Mouse (Mus musculus) fibroblast of lung, adult 2 months (primary cell): Measurements from ENCODE around the gene Akap2.
A peak's percentile ranks its signal among the peaks of the same experiment; 100 is the strongest.

Experiments used
- DNase-seq: peaks from one replicate; pipeline ENCODE4 v3.0.0-alpha.2; 2011; ENCODE audit warnings: low read depth

The Akap2 gene

DNA sequence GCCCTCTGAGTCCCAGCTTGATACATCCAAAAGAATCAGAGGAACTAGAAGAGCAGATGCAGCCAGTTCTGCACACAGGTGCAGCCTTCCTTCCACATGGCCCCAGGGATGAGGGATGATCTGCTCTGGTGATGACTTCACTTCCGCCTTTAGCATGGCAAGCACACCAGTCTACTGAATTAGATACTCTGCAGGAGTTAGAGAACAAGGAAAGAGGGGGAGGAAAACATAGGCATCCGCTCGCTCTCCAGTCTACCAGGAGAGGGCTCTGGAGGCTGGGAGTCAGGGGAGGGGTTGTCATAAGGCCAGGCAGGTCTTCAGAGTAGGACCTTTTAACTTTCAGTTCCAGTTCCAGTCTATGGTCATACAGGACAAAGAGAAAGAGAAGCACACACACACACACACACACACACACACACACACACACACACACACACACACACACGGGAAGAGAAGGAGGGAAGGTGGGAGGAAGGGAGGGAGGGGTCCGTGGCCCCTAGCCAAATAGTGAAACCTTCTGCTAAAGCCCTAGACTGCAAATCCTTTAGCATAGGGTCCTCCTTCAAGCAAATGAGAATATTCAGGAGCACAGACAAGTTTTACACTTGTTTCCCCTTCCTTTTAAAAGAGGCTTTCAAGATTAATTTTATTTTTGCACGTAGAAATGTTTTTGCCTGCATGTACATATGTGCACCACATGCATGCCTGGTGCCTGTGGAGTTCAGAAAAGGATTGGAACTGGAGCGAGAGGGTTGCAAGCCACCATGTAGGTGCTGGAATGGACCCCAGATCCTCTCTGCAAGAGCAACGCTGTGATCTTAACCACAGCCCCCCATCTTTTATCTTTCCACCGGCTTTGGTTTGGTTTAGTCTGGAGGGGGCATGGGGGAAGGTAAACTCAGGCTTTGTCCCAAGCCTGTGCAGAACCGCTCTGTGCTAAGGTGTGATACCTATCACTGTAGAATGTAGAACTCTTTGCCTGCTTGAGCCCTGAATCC lies 197.0 kb downstream of the Akap2 start:
- DNase-seq, result no peak

DNA sequence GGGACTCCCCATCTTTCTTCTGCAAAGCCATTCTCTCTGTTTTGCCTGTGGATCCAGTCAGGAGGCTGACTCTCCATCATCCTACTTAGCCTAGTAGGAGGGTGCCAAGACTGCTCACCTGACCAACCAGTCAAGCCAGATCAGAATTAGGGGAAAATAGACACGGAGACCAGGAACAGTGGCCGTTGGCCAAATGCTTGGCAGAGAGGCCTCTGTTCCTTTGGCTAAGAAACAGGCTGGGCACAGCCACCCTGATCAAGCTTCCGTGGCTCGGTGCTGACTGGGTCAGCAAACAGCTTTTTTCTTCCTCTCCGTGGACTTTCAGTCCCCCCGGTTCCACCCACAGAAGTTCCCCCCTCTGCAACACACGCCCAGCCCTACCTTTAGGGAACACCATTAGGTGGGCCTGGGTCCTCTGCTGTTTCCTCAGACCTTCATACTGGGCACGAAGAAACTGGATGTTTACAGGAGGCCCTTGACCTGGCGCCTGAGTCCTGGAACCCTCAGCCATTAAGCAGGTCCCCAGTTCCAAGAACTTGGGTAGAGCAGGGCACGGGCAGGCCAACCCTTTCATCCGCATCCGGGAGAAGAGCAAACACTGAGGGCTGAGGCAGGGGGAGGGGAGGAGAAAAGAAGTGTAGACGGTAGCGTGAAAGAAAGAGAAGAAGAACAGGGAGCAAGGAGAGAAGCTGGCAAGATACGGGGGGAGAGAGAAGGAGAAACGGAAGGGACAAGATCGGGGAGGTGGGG lies 197.9 kb downstream of the Akap2 start:
- peak; percentile 36 for DNase-seq

DNA sequence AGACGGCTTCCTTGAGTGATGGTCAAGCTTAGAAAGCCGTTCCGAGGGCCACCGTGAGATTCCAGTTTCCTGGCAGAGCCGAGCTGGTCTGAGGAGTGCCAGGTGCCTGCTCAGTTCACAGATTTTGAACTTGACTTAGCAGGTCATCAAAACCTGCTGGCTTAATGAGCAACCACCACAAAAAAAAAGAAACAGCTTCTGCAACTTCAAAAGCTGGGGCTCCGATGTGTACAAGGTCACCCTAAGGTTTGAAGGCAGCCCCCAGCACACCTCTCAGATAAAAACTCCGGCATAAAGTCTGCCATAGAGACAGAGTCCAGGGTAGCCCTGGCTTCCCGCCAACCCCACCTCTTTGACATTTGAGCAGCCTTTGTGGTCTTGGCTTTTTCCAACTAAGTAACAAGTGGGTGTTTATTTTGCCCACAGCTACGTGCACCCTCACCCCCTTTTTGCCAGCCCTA lies 198.8 kb downstream of the Akap2 start, which contains the start of gene D630039A03Rik:
TSS of gene D630039A03Rik (minus strand) at position 97 of the 461 bp plus-strand sequence.
- peak; percentile 18 for DNase-seq

DNA sequence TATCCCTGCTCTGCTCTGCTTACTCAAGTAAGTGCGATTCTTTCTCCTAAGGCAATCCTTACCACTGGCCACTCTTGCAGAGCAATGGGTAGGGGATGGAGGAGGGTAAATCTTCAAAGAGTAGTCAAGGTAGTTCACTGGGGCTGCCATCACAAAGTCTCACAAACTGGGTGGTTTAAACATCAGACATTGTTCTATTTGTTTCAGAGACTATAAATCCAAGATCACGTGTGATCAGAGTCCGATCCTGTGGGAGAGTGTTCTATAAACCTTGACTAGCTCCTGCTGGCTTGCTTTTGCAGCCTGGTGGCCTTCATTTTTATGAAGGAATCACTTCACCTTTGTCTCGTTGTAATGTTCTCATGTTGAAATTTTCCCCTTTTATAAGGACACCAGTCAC lies 199.3 kb downstream of the Akap2 start:
- DNase-seq, result no peak

DNA sequence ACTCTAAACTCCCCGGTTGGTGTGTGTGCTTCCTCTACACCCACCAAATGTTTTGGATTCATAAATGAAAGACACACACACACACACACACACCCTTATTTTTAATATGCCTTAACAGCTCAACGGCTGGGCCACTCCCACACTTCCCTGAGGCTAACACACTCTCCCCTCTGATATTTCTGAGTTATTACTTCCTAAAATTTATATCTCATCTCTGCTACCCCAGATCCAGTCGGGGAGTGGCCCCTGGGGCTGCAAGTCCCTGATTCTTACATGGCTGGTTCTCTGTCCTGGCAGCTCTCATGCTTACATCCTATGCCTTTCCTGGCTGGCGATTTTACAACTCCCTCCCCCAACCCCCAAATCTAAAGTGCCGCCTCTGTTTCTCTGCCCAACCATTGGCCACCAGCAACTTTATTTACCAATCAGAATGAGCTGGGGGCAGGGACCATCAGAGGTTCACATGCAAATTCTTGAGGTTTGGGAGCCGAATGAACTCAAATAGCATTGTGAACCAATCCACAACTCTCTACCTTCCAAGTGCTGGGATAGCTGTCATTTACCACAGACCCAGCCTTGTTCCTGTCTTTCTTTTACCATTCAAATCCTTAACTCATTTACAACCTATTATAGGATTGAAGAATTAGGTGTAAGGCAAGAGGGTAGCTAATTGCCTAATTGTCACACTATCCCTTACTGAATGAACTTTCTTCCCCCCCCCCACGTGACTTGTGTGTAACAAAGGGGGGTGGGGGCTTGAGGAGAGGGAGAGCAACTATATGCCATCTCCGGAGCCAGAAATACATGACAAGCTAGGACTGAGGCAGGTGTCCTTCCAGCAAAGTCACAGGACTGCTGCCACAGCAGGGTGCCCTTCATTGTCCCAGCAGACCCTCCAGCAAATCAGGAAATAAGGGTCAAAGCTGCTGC lies 202.3 kb downstream of the Akap2 start:
- DNase-seq, result no peak

DNA sequence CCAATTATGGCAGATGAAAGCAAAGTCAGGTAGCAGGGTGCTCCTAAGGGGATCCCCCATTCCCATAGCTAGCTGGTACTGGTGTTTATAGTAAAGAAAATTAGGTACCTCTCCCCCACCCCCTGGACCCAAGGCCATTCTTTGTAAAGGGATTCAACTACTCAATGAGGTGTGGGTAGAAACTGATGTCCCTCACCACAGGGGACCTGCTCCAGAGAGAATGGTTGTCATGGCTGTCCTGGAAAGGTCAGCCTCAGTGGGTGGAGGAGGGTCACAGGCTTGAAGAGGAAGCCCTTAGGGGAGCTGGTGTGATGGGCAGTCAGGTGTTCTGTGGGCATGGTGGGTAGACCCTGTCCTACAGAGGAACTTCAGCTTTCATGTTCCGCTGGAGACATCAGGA lies 203.1 kb downstream of the Akap2 start:
- DNase-seq, result no peak

DNA sequence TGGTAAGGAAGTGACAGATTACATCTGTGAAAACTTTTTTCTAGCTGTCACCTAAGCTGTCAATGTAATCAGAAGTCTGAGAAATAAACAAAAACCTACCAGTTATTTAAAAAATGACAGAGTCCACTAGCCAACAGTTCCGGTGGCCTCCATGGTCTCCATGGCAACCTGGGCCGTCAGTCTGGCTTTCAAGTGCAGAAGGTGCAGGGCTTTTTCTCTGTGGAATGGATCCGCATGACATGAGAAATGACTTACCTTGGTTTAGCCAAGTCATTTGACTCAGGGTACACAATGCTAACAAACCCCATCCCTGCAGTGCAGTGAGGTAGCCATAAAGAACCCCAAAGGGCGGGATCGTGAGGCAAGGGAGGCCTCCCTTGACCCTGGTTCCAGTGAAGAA lies 204.7 kb downstream of the Akap2 start:
- no peak for DNase-seq

DNA sequence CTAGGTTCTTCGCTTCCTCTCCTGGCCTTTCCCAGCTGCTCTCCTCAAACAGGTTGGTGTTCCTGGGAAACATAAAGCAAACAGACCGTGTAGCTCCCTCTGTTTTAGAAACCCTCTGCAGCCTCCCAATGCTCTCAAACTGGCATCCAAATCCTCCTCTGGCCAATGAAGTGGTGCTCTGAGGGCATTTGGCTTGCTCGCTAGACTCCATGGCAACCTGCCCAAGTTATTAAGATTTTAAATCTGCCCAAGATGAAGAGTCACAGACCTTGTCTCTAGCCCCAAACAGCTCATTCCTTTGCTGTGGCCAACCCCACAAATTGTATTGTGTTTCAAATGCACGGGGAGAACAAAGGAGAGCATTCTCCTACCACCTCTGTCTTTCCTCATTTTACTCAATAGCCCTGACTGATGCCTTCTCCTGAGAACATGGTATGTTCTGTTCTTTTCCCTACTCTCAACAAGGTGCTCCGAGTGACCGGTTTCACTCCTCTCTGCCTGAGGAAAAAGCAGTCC lies 207.2 kb downstream of the Akap2 start:
- no peak for DNase-seq

DNA sequence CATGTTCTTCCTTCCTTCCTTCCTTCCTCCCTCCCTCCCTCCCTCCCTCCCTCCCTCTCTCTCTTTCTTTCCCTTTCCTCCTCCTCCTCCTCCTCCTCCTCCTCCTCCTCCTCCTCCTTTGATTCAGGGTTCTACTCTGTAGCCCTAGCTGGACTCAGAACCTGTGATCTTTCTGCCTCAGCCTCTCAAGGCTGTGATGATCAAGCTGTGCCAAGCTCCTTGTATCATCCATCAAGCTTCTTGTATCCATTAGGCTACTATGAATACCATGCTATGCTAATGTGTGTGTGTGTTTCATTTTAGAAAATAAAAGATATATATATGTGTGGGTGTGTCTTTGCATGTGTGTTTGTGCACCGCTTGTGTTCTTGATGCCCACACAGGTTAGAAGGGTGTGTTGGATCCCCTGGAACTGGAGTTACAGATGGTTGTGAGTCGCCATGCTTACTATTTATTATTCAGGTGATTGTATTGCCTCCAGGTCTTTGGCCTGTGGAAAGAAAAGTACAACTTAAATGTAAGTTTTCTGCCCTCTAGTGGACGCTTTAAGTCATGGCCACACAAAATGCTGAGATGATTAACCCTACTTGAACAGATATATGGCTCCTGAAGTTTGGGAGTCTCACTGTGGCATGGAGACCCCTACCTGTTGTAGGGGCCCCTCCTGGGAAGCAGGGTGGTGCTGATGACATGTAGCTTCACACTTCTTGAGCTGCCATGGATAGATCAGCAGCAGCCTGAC lies 210.2 kb downstream of the Akap2 start:
- DNase-seq, result no peak

DNA sequence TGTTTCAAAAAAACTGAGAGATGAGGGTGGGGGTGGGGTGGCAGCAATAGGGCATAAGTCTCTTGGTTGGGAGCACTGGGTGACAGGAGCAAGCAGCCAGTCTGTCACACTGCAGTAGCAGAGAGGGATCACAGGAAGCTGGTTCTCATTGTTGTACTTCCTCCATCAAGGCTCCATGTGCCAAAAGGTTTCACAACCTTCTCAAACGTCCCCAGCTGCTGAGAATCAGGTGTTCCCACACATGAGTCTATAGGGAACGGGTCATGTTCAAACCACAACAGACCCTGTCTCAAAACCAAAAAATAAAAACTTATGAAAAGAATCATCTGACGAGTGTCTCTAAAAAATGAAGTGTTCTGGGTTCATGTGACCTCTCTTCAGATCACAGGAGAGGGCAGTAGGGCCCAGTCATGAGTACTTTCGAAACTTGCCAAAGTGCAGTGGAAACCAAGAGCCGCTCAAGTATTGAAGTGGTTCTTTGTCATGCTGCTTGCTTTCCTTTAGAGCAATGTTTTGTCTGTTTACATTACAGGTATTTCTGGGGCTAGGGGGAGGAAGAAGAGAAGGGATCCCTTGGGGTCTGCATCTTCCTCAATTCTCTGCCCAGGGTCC lies 213.2 kb downstream of the Akap2 start:
- DNase-seq, result no peak

DNA sequence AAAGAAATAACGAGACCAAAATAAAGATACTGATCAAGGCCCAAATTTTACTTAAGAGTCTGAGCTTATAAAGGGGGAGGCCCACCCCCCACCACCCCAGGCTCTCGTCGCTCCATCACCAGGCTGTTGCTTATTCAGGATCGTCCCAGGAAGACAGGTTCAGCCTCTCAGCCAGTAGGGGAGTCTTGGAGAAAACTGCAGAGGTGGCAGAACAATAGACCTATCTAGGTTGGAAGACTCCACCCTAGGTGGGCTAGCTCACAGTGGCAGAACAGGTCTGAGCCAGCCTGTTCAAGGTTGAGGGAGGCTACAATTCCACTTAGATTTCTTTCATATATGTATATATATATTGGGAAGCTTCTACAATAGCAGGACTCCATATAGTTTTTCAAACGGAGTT lies 216.7 kb downstream of the Akap2 start:
- DNase-seq, result no peak

DNA sequence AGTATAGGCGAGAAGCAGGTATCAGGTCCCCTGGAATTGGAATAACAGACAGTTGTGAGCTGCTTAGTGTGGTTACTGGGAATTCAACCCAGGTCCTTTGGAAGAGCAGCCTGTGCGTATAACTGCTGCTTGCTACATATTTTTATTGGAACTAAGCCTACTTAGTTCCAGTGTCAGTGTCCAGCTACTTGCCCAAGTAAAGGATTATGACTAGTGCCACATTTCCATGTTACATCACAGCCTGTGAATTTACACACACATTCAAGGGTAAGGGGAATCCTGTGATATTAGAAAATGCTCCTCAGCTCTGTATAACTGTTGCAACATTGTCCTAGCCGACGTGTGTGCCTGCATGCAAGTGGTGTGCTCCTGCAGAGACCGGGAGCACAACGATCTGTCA lies 219.8 kb downstream of the Akap2 start:
- no peak for DNase-seq

DNA sequence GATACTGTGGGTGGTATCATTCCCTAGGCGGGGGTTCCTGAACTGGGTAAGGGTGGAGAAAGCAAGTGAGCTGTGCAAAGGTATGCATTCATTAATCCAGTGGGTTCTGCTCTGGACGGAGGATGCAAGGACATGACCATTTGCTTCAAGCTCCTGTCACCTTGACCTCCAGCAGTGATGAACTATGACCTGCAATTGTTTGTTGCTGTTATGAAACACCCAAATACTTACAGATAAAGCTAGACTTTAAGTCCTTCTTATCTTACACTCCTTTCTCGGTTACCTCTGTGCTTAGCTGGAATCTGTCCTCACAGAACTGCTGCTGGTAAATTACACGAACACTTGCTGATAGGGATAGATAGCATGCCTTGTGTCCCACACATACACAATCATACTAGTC lies 223.2 kb downstream of the Akap2 start:
- no peak for DNase-seq

DNA sequence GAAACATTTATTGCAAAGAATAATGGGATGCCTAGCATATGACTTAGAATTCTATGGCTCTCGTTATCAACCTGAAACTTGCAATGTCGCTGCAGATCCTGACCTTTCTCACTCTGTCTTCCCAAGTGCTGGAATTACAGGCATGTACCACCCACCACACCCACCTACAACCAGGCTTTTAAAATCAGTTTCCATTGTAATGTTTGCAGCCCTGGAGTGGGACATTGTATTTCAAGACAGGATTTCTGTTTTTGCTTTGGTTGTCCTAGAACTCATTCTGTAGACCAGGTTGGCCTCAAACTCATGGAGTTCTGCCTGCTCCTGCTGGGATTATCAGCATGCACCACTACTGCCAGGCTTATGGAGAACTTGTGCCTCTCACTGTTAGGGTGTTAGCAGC lies 225.4 kb downstream of the Akap2 start:
- DNase-seq, result no peak
